Mouse (Mus musculus) forebrain, embryonic 11.5 days (tissue): Measurements from ENCODE around the gene Gpr39. TPM values are rescaled to one million over a fixed set of nuclear protein-coding genes. Genes with fewer than 3 reads are reported as not detected.

Experiments used
- ATAC-seq: fragments of 200-750 bp; cut with Nextera tagmentation; replicated peaks from 2 replicates; pipeline ENCODE4 v1.8.0; 2017; ENCODE audit warnings: moderate TSS enrichment; ENCODE audit not compliant: low FRiP score
- DNase-seq: peaks from one replicate; pipeline ENCODE4 v3.0.0-alpha.2; 2017; ENCODE audit warnings: low spot score
- H3K27ac ChIP-seq: fragments of 300-500 bp; sonication (generic); 2 replicates; pipeline ENCODE4 v1.5.1; 2014; ENCODE audit warnings: low read depth, low read length
- H3K27me3 ChIP-seq: fragments of 300-500 bp; sonication (generic); 2 replicates; pipeline ENCODE4 v1.6.1; 2014; ENCODE audit warnings: mild to moderate bottlenecking, low read length, mixed read lengths; ENCODE audit not compliant: control insufficient read depth, insufficient read depth
- H3K36me3 ChIP-seq: fragments of 300-500 bp; sonication (generic); 2 replicates; pipeline ENCODE4 v1.6.1; 2014; ENCODE audit warnings: mild to moderate bottlenecking, low read length, moderate library complexity, mixed read lengths; ENCODE audit not compliant: control insufficient read depth, insufficient read depth
- H3K4me1 ChIP-seq: fragments of 300-500 bp; sonication (generic); replicated peaks from 2 replicates; pipeline ENCODE4 v1.6.1; 2014; ENCODE audit warnings: low read length, mixed read lengths; ENCODE audit not compliant: control insufficient read depth, insufficient read depth
- H3K4me2 ChIP-seq: fragments of 300-500 bp; sonication (generic); 2 replicates; pipeline ENCODE4 v1.6.1; 2014; ENCODE audit warnings: low read depth, mild to moderate bottlenecking, low read length, moderate library complexity, mixed read lengths; ENCODE audit not compliant: severe bottlenecking
- H3K4me3 ChIP-seq: fragments of 300-500 bp; sonication (generic); 2 replicates; pipeline ENCODE4 v1.5.1; 2014; ENCODE audit warnings: low read depth, low read length
- H3K9ac ChIP-seq: fragments of 300-500 bp; sonication (generic); 2 replicates; pipeline ENCODE4 v1.6.1; 2014; ENCODE audit warnings: low read length
- H3K9me3 ChIP-seq: fragments of 300-500 bp; sonication (generic); 2 replicates; pipeline ENCODE4 v1.6.1; 2016; ENCODE audit warnings: low read length, mixed read lengths; ENCODE audit not compliant: control insufficient read depth
- WGBS: fragments of 180-500 bp; shearing (Covaris S2); extraction: QIAGEN DNeasy Blood & Tissue Kit; methylation state at CpG from one replicate; pipeline ENCODE4 v1.1.7; 2014; 5-methylcytosine and 5-hydroxymethylcytosine counted together
- polyA plus RNA-seq: library from polyadenylated mRNA; unstranded; fragments of >200 nt; fragmentation: Nextera tagmentation; extraction: Ambion mirVana; gene quantifications from 2 replicates; pipeline ENCODE4 v1.2.1, GENCODE M21; 2014

Gpr39 gene
- polyA plus RNA-seq, 1 experiment from 2014 or later, result not detected

- 85% methylated on average over 3 of the region's 3 CpGs for WGBS
Observed at GRCm38 (mm10) chr1:125920696-125921095, 243.9 kb downstream of the Gpr39 start.

GRCm38 (mm10) chr1:125923062-125923461, 246.3 kb downstream of the Gpr39 start:
- no peak overlapping the region for H3K4me3 ChIP-seq
- DNase-seq (no peak), ATAC-seq (no peak)
- no peaks in the 10 kb centered on the region for H3K9me3 ChIP-seq
- no peak overlapping the region for H3K27ac ChIP-seq
- no peak overlapping the region for H3K9ac ChIP-seq
- H3K36me3 ChIP-seq, result no peaks in the 10 kb centered on the region
- H3K4me2 ChIP-seq, result no peak overlapping the region
- H3K4me1 ChIP-seq, result no peaks in the 10 kb centered on the region
- WGBS, result 82% methylated on average over 2 of the region's 2 CpGs
- H3K27me3 ChIP-seq, result no peaks in the 10 kb centered on the region

More at GRCm38 (mm10) chr1:125920696-125921095, 243.9 kb downstream of the Gpr39 start:
- Histone ChIP-seq H3K36me3 (no peaks in the 10 kb centered on the region), H3K4me1 (no peaks in the 10 kb centered on the region), H3K4me3 (no peak overlapping the region), H3K9me3 (no peaks in the 10 kb centered on the region), H3K9ac (no peak overlapping the region), H3K27me3 (no peaks in the 10 kb centered on the region), H3K27ac (no peak overlapping the region), H3K4me2 (no peak overlapping the region)
- DNase-seq (no peak), ATAC-seq (no peak)

Other genes starting within 250 kb of the Gpr39 start
- gene Actr3, start 241.3 kb upstream of the Gpr39 start, polyA plus RNA-seq, result 242 and 255 TPM in 2 replicates
- gene Slc35f5, start 116.4 kb upstream of the Gpr39 start, polyA plus RNA-seq, result 20.3 and 24.3 TPM in 2 replicates
- gene Lypd1, start 236.1 kb downstream of the Gpr39 start, polyA plus RNA-seq, result 3.1 and 5.1 TPM in 2 replicates